Mouse (Mus musculus) intestine, postnatal 0 days (tissue): ENCODE data around the gene Arid3a. TPM values are rescaled to one million over a fixed set of nuclear protein-coding genes. Genes with fewer than 3 reads are reported as not detected.
"Not testable (repeated sequence)": the region's sequence is repeated elsewhere in the genome, so short reads cannot be mapped to it uniquely, and the experiment has no call there.

Experiments used
- ATAC-seq: fragments of 200-750 bp; cut with Nextera tagmentation; 2 replicates; pipeline ENCODE4 v1.8.0; 2017; ENCODE audit warnings: mild to moderate bottlenecking, moderate TSS enrichment, moderate library complexity
- H3K27ac ChIP-seq: fragments of 300-500 bp; sonication (generic); 2 replicates; pipeline ENCODE4 v1.5.1; 2014; ENCODE audit warnings: mild to moderate bottlenecking, low read depth, low read length, moderate library complexity
- H3K27me3 ChIP-seq: fragments of 300-500 bp; sonication (generic); replicated peaks from 2 replicates; pipeline ENCODE4 v1.6.1; 2014; ENCODE audit warnings: low read length, mixed read lengths; ENCODE audit not compliant: control insufficient read depth, insufficient read depth
- H3K36me3 ChIP-seq: fragments of 300-500 bp; sonication (generic); 2 replicates; pipeline ENCODE4 v1.6.1; 2014; ENCODE audit warnings: mild to moderate bottlenecking, moderate library complexity; ENCODE audit not compliant: control insufficient read depth, insufficient read depth
- H3K4me1 ChIP-seq: fragments of 300-500 bp; sonication (generic); replicated peaks from 2 replicates; pipeline ENCODE4 v1.6.1; 2014; ENCODE audit warnings: antibody characterized with exemption, low read length, mixed read lengths; ENCODE audit not compliant: control insufficient read depth, insufficient read depth
- H3K4me2 ChIP-seq: fragments of 300-500 bp; sonication (generic); replicated peaks from 2 replicates; pipeline ENCODE4 v1.6.1; 2014; ENCODE audit warnings: low read depth, mild to moderate bottlenecking, moderate library complexity
- H3K4me3 ChIP-seq: fragments of 300-500 bp; sonication (generic); 2 replicates; pipeline ENCODE4 v1.5.1; 2014; ENCODE audit warnings: low read depth, low read length
- H3K9ac ChIP-seq: fragments of 300-500 bp; sonication (generic); 2 replicates; pipeline ENCODE4 v1.6.1; 2014; ENCODE audit warnings: mild to moderate bottlenecking, low read depth, low read length
- H3K9me3 ChIP-seq: fragments of 300-500 bp; sonication (generic); 2 replicates; pipeline ENCODE4 v1.6.1; 2016; ENCODE audit warnings: mixed run types; ENCODE audit not compliant: control insufficient read depth
- CTCF ChIP-seq: sonication (generic); IDR thresholded peaks from 2 replicates; pipeline ENCODE4 v1.5.1; 2016; ENCODE audit warnings: low read depth, mild to moderate bottlenecking, control low read depth, antibody characterized with exemption, moderate library complexity
- WGBS: fragments of 180-500 bp; shearing (Covaris S2); extraction: QIAGEN DNeasy Blood & Tissue Kit; methylation state at CpG from one replicate; pipeline ENCODE4 v1.1.7; 2014; 5-methylcytosine and 5-hydroxymethylcytosine counted together
- polyA plus RNA-seq: library from polyadenylated mRNA; unstranded; fragments of >200 nt; fragmentation: Nextera tagmentation; extraction: Ambion mirVana; gene quantifications from 2 replicates; pipeline ENCODE4 v1.2.1, GENCODE M21; 2015

The Arid3a gene
- polyA plus RNA-seq, 1 experiment from 2014 or later: 8.7 TPM

DNA sequence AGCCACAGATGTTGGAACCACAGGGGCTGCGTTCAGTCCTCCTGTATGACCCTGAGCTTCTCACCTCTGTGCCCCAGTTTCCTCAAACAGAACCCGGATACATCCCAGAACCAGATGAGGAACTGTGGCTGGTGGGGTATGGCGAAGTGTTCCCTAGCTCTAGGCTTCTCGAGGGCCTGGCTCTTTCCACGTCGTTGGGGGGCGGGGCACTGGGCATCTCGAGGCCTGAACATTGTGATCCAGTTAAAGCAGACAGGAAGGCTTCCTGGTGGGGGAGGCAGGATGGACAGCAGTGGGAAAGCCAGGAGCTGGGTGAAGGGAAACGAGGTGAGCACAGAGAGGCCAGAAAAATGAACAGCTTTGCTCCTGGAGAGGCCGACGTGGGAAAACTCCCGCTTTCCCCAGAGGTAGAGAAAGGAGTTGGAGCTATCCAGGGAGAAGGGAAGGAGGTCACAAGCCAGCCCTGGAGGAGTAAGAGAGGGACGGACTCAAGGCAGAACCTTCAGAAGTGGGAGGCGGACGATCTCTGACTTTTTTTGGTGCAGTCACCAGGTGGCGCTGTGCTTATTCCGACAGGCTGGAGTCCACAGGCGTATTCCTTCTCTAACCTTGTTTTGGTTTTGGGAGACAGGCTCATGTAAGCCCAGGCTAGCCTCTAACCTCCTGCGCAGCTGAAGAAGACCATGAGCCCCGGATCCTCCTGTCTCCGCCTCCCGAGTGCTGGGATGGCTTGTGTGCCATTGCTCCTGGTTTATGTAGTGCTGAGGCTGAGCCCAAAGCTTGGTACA, 43.4 kb upstream of the Arid3a start:
- H3K36me3 ChIP-seq: no peaks in the 10 kb centered on the region
- no peak overlapping the region; the same call in 1 of the 2 replicates for H3K4me3 ChIP-seq
- H3K4me1 ChIP-seq: 0 out of 2 replicates have a peak, but pooled peaks cover 2% of the 10 kb centered on the region
- 21% methylated on average over 22 of the region's 22 CpGs for WGBS
- no peak overlapping the region for H3K9ac ChIP-seq
- H3K4me2 ChIP-seq: 0 out of 2 replicates have a peak overlapping the region, but pooled peaks have one; percentile 21
- TF ChIP-seq CTCF: peak; percentile 85
- no peaks in the 10 kb centered on the region for H3K9me3 ChIP-seq
- ATAC-seq: 0 out of 2 replicates have a peak, but pooled peaks have one; percentile 22
- 0 out of 2 replicates have a peak, but pooled peaks cover 9% of the 10 kb centered on the region for H3K27me3 ChIP-seq
- no peak overlapping the region for H3K27ac ChIP-seq

- H3K9me3 ChIP-seq: no peaks in the 10 kb centered on the region
- H3K36me3 ChIP-seq: no peaks in the 10 kb centered on the region
- no peak overlapping the region for H3K9ac ChIP-seq
- whole genome bisulfite sequencing: 67% methylated on average over 4 of the region's 4 CpGs
- H3K27me3 ChIP-seq: 0 out of 2 replicates have a peak, but pooled peaks cover 9% of the 10 kb centered on the region
- no peak overlapping the region for H3K4me2 ChIP-seq
- no peak for TF ChIP-seq CTCF
- no peak for ATAC-seq
- no peak overlapping the region for H3K27ac ChIP-seq
- no peak overlapping the region for H3K4me3 ChIP-seq
- 0 out of 2 replicates have a peak, but pooled peaks cover 2% of the 10 kb centered on the region for H3K4me1 ChIP-seq
Observed at GRCm38 (mm10) chr10:79884446-79884845, 42.4 kb upstream of the Arid3a start.

GRCm38 (mm10) chr10:79884938-79885337, 41.9 kb upstream of the Arid3a start:
- not testable (repeated sequence) for H3K27ac ChIP-seq, H3K9ac ChIP-seq, H3K9me3 ChIP-seq, H3K4me2 ChIP-seq, H3K4me3 ChIP-seq, H3K27me3 ChIP-seq, H3K36me3 ChIP-seq, H3K4me1 ChIP-seq, ATAC-seq
- WGBS: 50% methylated on average over 3 of the region's 3 CpGs

DNA sequence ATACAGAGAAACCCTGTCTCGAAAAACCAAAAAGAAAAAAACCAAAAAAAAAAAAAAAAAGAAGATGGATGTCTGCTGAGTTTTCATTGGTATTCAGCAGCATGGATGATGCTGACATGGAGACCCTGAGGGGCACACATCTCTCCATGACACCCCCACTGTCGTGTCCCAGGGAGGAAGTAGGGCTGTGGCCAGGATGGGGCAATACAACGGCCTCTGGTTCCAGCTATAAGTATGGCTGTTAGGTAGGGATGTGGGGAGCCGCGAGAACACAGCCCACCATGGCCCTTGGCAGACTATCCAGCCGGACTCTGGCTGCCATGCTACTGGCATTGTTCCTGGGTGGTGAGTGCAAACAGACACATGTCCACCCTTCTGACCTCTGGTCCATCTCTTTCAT, 40.8 kb upstream of the Arid3a start, which contains the start of gene Elane:
Gene Elane (plus strand): TSS at position 194 of the 400 bp plus-strand sequence.
- no peak for ATAC-seq
- H3K27ac ChIP-seq: no peak within 1 kb of the TSS
- 0 out of 2 replicates have a peak, but pooled peaks cover 2% of the 10 kb centered on the region for H3K4me1 ChIP-seq
- 91% methylated on average over 6 of the region's 6 CpGs for WGBS
- 0 out of 2 replicates have a peak, but pooled peaks cover 9% of the 10 kb centered on the region for H3K27me3 ChIP-seq
- no peaks in the 10 kb centered on the region for H3K9me3 ChIP-seq
- H3K36me3 ChIP-seq: no peaks in the 10 kb centered on the region
- no peak for TF ChIP-seq CTCF
- H3K4me2 ChIP-seq: no peak within 1 kb of the TSS
- H3K4me3 ChIP-seq: no peak within 1 kb of the TSS
- H3K9ac ChIP-seq: no peak within 1 kb of the TSS

- no peak overlapping the region for H3K4me3 ChIP-seq
- no peak overlapping the region for H3K27ac ChIP-seq
- H3K27me3 ChIP-seq: 0 out of 2 replicates have a peak, but pooled peaks cover 9% of the 10 kb centered on the region
- WGBS: 79% methylated on average over 8 of the region's 8 CpGs
- 0 out of 2 replicates have a peak, but pooled peaks cover 2% of the 10 kb centered on the region for H3K4me1 ChIP-seq
- no peak for ATAC-seq
- no peak overlapping the region for H3K4me2 ChIP-seq
- no peak overlapping the region for H3K9ac ChIP-seq
- no peak for TF ChIP-seq CTCF
- H3K36me3 ChIP-seq: no peaks in the 10 kb centered on the region
- no peaks in the 10 kb centered on the region for H3K9me3 ChIP-seq
Observed at GRCm38 (mm10) chr10:79886611-79887010, 40.2 kb upstream of the Arid3a start.

DNA sequence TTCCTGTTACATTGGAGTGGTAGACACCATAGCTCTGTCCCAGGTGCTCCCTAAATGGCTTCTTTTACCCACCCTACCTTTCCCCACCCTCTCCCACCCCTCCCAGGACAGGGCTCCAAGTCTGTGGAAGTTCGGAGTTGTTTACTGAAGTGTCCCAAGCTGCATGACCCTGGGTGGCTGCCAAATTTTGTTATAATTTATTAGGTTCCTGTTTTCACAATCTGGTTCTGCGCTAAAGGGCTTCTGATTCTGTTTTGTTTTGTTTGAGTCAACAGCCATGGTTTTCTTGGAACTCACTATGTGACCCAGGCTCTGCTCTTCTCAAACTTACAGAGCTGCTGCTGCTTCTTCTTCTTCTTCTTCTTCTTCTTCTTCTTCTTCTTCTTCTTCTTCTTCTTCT, 37.5 kb upstream of the Arid3a start:
- Histone ChIP-seq H3K9ac (no peak overlapping the region), H3K4me1 (no peaks in the 10 kb centered on the region), H3K4me2 (no peak overlapping the region), H3K27me3 (no peaks in the 10 kb centered on the region), H3K9me3 (no peaks in the 10 kb centered on the region), H3K4me3 (no peak overlapping the region), H3K27ac (no peak overlapping the region), H3K36me3 (no peaks in the 10 kb centered on the region)
- ATAC-seq: no peak
- no peak for TF ChIP-seq CTCF
- 46% methylated on average over 2 of the region's 2 CpGs for WGBS
